Mouse (Mus musculus): ENCODE data around the gene Rhbdd1. TPM values are rescaled to one million over a fixed set of nuclear protein-coding genes. Genes with fewer than 3 reads are reported as not detected.

The Rhbdd1 gene
- polyA plus RNA-seq, 1 experiment, result not detected

GRCm38 (mm10) chr1:82449851-82450250, 133.6 kb downstream of the Rhbdd1 start:
- Histone ChIP-seq H3K4me1 (ENCODE audit: control insufficient read depth, insufficient read depth, low read length) (peaks cover 10% of the 10 kb centered on the region), H3K27ac (ENCODE audit: insufficient read depth, low read depth, low read length) (no peak overlapping the region), H3K4me3 (ENCODE audit: insufficient read depth, low read depth, low read length) (no peak overlapping the region)
- TF ChIP-seq POLR2A (IDR thresholded peaks at IDR 0.05; ENCODE audit: insufficient read depth, low read depth, low read length), result no peak
- TF ChIP-seq CTCF (IDR thresholded peaks at IDR 0.05; ENCODE audit: insufficient read depth, low read depth, low read length), result no peak
- WGBS, result 95% methylated on average over 4 of the region's 4 CpGs

- Histone ChIP-seq H3K4me1 (ENCODE audit: control insufficient read depth, insufficient read depth, low read length) (peaks cover 10% of the 10 kb centered on the region), H3K4me3 (ENCODE audit: insufficient read depth, low read depth, low read length) (no peak overlapping the region), H3K27ac (ENCODE audit: insufficient read depth, low read depth, low read length) (no peak overlapping the region)
- TF ChIP-seq CTCF (IDR thresholded peaks at IDR 0.05; ENCODE audit: insufficient read depth, low read depth, low read length), result no peak
- no peak for TF ChIP-seq POLR2A (IDR thresholded peaks at IDR 0.05; ENCODE audit: insufficient read depth, low read depth, low read length)
- 24% methylated on average over 6 of the region's 6 CpGs for WGBS
These were observed 135.8 kb downstream of the Rhbdd1 start for GRCm38 (mm10) chr1:82451927-82452651.

DNA sequence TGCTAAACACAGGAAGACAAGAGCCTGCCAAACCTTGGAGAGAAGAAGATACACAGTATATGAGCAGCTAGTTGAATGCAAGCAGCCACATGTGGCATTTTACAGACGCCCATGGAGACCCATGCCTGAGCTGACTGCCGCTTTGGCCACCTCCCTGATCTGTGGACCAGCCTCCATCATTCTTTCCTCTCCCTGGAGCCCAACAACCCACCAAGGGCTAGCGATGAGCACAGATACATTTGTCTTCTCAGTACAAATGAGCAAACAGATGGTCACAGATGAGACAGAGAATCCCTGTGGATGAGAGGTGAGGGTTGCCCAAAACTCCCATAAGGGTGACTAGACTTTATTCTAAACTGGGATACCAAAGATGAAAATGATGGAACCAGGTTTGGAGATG, 137.8 kb downstream of the Rhbdd1 start:
- Histone ChIP-seq H3K27ac (ENCODE audit: insufficient read depth, low read depth, low read length) (no peak overlapping the region), H3K4me3 (ENCODE audit: insufficient read depth, low read depth, low read length) (no peak overlapping the region), H3K4me1 (ENCODE audit: control insufficient read depth, insufficient read depth, low read length) (peaks cover 10% of the 10 kb centered on the region)
- 97% methylated on average over 3 of the region's 3 CpGs for WGBS
- TF ChIP-seq POLR2A (IDR thresholded peaks at IDR 0.05; ENCODE audit: insufficient read depth, low read depth, low read length) (no peak), CTCF (IDR thresholded peaks at IDR 0.05; ENCODE audit: insufficient read depth, low read depth, low read length) (no peak)

DNA sequence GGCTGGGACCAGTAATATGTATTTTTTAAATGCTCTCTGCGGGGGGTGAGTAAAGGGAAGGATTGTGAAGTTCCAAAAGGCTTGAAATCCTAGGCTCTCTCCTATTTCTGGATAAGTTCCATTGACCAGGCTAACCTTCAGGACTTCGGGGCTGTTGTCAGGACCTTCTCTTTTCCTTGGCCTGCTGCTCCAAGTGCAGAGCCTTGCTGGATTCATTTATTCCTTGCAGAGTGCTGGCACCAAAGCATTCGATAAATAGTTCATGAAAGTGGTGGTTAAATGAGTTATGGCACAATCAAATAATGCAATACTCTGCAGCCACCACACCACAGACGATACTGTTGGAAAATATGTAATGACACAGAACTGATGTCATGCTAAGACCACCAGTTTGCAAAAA, 143.1 kb downstream of the Rhbdd1 start:
- TF ChIP-seq POLR2A (IDR thresholded peaks at IDR 0.05; ENCODE audit: insufficient read depth, low read depth, low read length) (no peak), CTCF (IDR thresholded peaks at IDR 0.05; ENCODE audit: insufficient read depth, low read depth, low read length) (no peak)
- no peak overlapping the region for H3K4me3 ChIP-seq (ENCODE audit: insufficient read depth, low read depth, low read length)
- no peak overlapping the region for H3K27ac ChIP-seq (ENCODE audit: insufficient read depth, low read depth, low read length)
- 60% methylated on average over 4 of the region's 4 CpGs for WGBS
- H3K4me1 ChIP-seq (ENCODE audit: control insufficient read depth, insufficient read depth, low read length), result no peaks in the 10 kb centered on the region

GRCm38 (mm10) chr1:82459926-82460325, 143.7 kb downstream of the Rhbdd1 start:
- Histone ChIP-seq H3K27ac (ENCODE audit: insufficient read depth, low read depth, low read length) (no peak overlapping the region), H3K4me1 (ENCODE audit: control insufficient read depth, insufficient read depth, low read length) (no peaks in the 10 kb centered on the region), H3K4me3 (ENCODE audit: insufficient read depth, low read depth, low read length) (no peak overlapping the region)
- no peak for TF ChIP-seq CTCF (IDR thresholded peaks at IDR 0.05; ENCODE audit: insufficient read depth, low read depth, low read length)
- TF ChIP-seq POLR2A (IDR thresholded peaks at IDR 0.05; ENCODE audit: insufficient read depth, low read depth, low read length), result no peak
- 97% methylated on average over 2 of the region's 2 CpGs for WGBS

GRCm38 (mm10) chr1:82461041-82461440, 144.8 kb downstream of the Rhbdd1 start:
- H3K4me1 ChIP-seq (ENCODE audit: control insufficient read depth, insufficient read depth, low read length), result no peaks in the 10 kb centered on the region
- WGBS, result 68% methylated on average over 4 of the region's 4 CpGs
- H3K4me3 ChIP-seq (ENCODE audit: insufficient read depth, low read depth, low read length), result no peak overlapping the region
- H3K27ac ChIP-seq (ENCODE audit: insufficient read depth, low read depth, low read length), result no peak overlapping the region
- TF ChIP-seq POLR2A (IDR thresholded peaks at IDR 0.05; ENCODE audit: insufficient read depth, low read depth, low read length) (no peak), CTCF (IDR thresholded peaks at IDR 0.05; ENCODE audit: insufficient read depth, low read depth, low read length) (no peak)

GRCm38 (mm10) chr1:82465321-82465853, 149.1 kb downstream of the Rhbdd1 start:
- Histone ChIP-seq H3K4me1 (ENCODE audit: control insufficient read depth, insufficient read depth, low read length) (no peaks in the 10 kb centered on the region), H3K4me3 (ENCODE audit: insufficient read depth, low read depth, low read length) (no peak overlapping the region), H3K27ac (ENCODE audit: insufficient read depth, low read depth, low read length) (no peak overlapping the region)
- no peak for TF ChIP-seq CTCF (IDR thresholded peaks at IDR 0.05; ENCODE audit: insufficient read depth, low read depth, low read length)
- no peak for TF ChIP-seq POLR2A (IDR thresholded peaks at IDR 0.05; ENCODE audit: insufficient read depth, low read depth, low read length)
- WGBS, result 75% methylated on average over 6 of the region's 6 CpGs

DNA sequence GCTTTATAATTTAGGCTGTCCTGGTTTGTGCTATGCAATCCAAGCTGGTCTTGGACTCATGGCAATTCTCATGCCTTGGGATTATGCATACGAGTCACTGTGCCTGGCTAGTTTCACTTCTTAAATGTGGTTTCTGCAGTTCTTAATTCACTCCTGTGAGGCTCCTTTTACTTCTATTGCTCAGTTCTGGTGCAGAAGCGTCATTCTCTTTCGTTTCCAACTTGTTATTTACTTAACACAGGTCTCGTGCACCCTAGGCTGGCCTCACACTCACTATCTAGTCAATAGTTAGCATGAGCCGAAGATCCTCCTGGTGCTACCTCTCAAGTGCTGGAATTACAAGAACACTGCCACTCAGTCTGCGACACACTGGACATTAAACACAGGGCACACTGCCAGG, 152.6 kb downstream of the Rhbdd1 start:
- Histone ChIP-seq H3K4me1 (ENCODE audit: control insufficient read depth, insufficient read depth, low read length) (no peaks in the 10 kb centered on the region), H3K27ac (ENCODE audit: insufficient read depth, low read depth, low read length) (no peak overlapping the region), H3K4me3 (ENCODE audit: insufficient read depth, low read depth, low read length) (no peak overlapping the region)
- TF ChIP-seq POLR2A (IDR thresholded peaks at IDR 0.05; ENCODE audit: insufficient read depth, low read depth, low read length) (no peak), CTCF (IDR thresholded peaks at IDR 0.05; ENCODE audit: insufficient read depth, low read depth, low read length) (no peak)
- 78% methylated on average over 6 of the region's 6 CpGs for WGBS

- H3K4me3 ChIP-seq (ENCODE audit: insufficient read depth, low read depth, low read length), result no peak overlapping the region
- no peaks in the 10 kb centered on the region for H3K4me1 ChIP-seq (ENCODE audit: control insufficient read depth, insufficient read depth, low read length)
- no peak overlapping the region for H3K27ac ChIP-seq (ENCODE audit: insufficient read depth, low read depth, low read length)
- WGBS, result 94% methylated on average over 10 of the region's 10 CpGs
- TF ChIP-seq CTCF (IDR thresholded peaks at IDR 0.05; ENCODE audit: insufficient read depth, low read depth, low read length), result no peak
- no peak for TF ChIP-seq POLR2A (IDR thresholded peaks at IDR 0.05; ENCODE audit: insufficient read depth, low read depth, low read length)
These were observed 154.4 kb downstream of the Rhbdd1 start for GRCm38 (mm10) chr1:82470516-82471225.
